Mouse (Mus musculus): ENCODE measurements at regions not wholly inside any gene's neighbourhood (a gene's known extent, or its start where the extent isn't known, plus 50 kb on each side); places are given as distances from the start of the nearest gene placed in this dataset.

- TF ChIP-seq CTCF (conservative IDR thresholded peaks at IDR 0.05) = no peak
- H3K27ac ChIP-seq = no peak overlapping the region
- no peak overlapping the region for H3K4me3 ChIP-seq
- peak in 1 of 2 experiments; percentile 40 for DNase-seq (ENCODE audit: low spot score in 2 of 2)
These were observed 471.1 kb downstream of the Nfib start for GRCm38 (mm10) chr4:82234443-82234842.

GRCm38 (mm10) chr4:82226197-82227119, 479.1 kb downstream of the Nfib start:
- DNase-seq (ENCODE audit: low spot score in 2 of 2) = no peak
- TF ChIP-seq CTCF (conservative IDR thresholded peaks at IDR 0.05) = no peak
- Histone ChIP-seq H3K27ac (no peak overlapping the region), H3K4me3 (no peak overlapping the region)

- H3K27ac ChIP-seq = no peak overlapping the region
- H3K4me3 ChIP-seq = no peak overlapping the region
- TF ChIP-seq CTCF (conservative IDR thresholded peaks at IDR 0.05) = no peak
- no peak for DNase-seq (ENCODE audit: low spot score in 2 of 2)
These were observed 484.8 kb downstream of the Nfib start for GRCm38 (mm10) chr4:82220724-82221123.

GRCm38 (mm10) chr4:82220120-82220714, 485.3 kb downstream of the Nfib start:
- Histone ChIP-seq H3K4me3 (no peak overlapping the region), H3K27ac (no peak overlapping the region)
- no peak for TF ChIP-seq CTCF (conservative IDR thresholded peaks at IDR 0.05)
- no peak for DNase-seq (ENCODE audit: low spot score in 2 of 2)

GRCm38 (mm10) chr4:82218616-82219015, 486.9 kb downstream of the Nfib start:
- no peak for DNase-seq (ENCODE audit: low spot score in 2 of 2)
- no peak overlapping the region for H3K4me3 ChIP-seq
- no peak for TF ChIP-seq CTCF (conservative IDR thresholded peaks at IDR 0.05)
- no peak overlapping the region for H3K27ac ChIP-seq

- Histone ChIP-seq H3K27ac (peak overlapping the region; percentile 8; the same call in 1 of the 2 replicates), H3K4me3 (no peak overlapping the region)
- DNase-seq (ENCODE audit: low spot score in 2 of 2) = no peak
- TF ChIP-seq CTCF (conservative IDR thresholded peaks at IDR 0.05) = no peak
These were observed 498.5 kb downstream of the Nfib start for GRCm38 (mm10) chr4:82207031-82207430.

GRCm38 (mm10) chr4:82200306-82200705, 505.2 kb downstream of the Nfib start:
- no peak for TF ChIP-seq CTCF (conservative IDR thresholded peaks at IDR 0.05)
- no peak overlapping the region for H3K27ac ChIP-seq

GRCm38 (mm10) chr4:82199118-82199517, 506.4 kb downstream of the Nfib start:
- no peak for TF ChIP-seq CTCF (conservative IDR thresholded peaks at IDR 0.05)
- Histone ChIP-seq H3K27ac (no peak overlapping the region), H3K4me3 (no peak overlapping the region)
- DNase-seq (ENCODE audit: low spot score in 2 of 2) = no peak

More at GRCm38 (mm10) chr4:82200306-82200705, 505.2 kb downstream of the Nfib start:
- H3K4me3 ChIP-seq = no peak overlapping the region
- no peak for DNase-seq (ENCODE audit: low spot score in 2 of 2)

- peak in 1 of 2 experiments; percentile 20 for DNase-seq (ENCODE audit: low spot score in 2 of 2)
- no peak for TF ChIP-seq CTCF (conservative IDR thresholded peaks at IDR 0.05)
- Histone ChIP-seq H3K27ac (0 out of 2 replicates have a peak overlapping the region, but pooled peaks have one; percentile 5), H3K4me3 (no peak overlapping the region)
These were observed 507.9 kb downstream of the Nfib start for GRCm38 (mm10) chr4:82197611-82198010.

- TF ChIP-seq CTCF (conservative IDR thresholded peaks at IDR 0.05) = no peak
- DNase-seq (ENCODE audit: low spot score in 2 of 2) = no peak
- Histone ChIP-seq H3K27ac (no peak overlapping the region), H3K4me3 (no peak overlapping the region)
These were observed 509.4 kb downstream of the Nfib start for GRCm38 (mm10) chr4:82196024-82196647.

- H3K4me3 ChIP-seq = no peak overlapping the region
- H3K27ac ChIP-seq = no peak overlapping the region
- no peak for TF ChIP-seq CTCF (conservative IDR thresholded peaks at IDR 0.05)
- DNase-seq (ENCODE audit: low spot score in 2 of 2) = no peak
These were observed 511.6 kb downstream of the Nfib start for GRCm38 (mm10) chr4:82193905-82194304.

GRCm38 (mm10) chr4:82186892-82187291, 518.7 kb downstream of the Nfib start:
- TF ChIP-seq CTCF (conservative IDR thresholded peaks at IDR 0.05) = no peak
- no peak for DNase-seq (ENCODE audit: low spot score in 2 of 2)
- Histone ChIP-seq H3K4me3 (no peak overlapping the region), H3K27ac (no peak overlapping the region)

- Histone ChIP-seq H3K4me3 (no peak overlapping the region), H3K27ac (no peak overlapping the region)
- no peak for DNase-seq (ENCODE audit: low spot score in 2 of 2)
- TF ChIP-seq CTCF (conservative IDR thresholded peaks at IDR 0.05) = peak; percentile 31
These were observed 521.6 kb downstream of the Nfib start for GRCm38 (mm10) chr4:82183974-82184373.
